Mouse (Mus musculus): Measurements from ENCODE around the gene Gja1.

- TF ChIP-seq CTCF (IDR thresholded peaks at IDR 0.05; ENCODE audit: low read depth, low read length) (no peak), GATA1 (IDR thresholded peaks at IDR 0.05; ENCODE audit: borderline replicate concordance, low read length) (no peak), TAL1 (conservative IDR thresholded peaks at IDR 0.05; ENCODE audit: low read depth, low read length) (no peak), GATA2 (IDR thresholded peaks at IDR 0.05; ENCODE audit: borderline replicate concordance, low read depth, low read length) (no peak)
Observed at GRCm38 (mm10) chr10:56405934-56406333, 28.8 kb downstream of the Gja1 start.
